Mouse (Mus musculus) embryonic facial prominence, embryonic 13.5 days (tissue): ENCODE measurements around the gene Chchd4. TPM values are rescaled to one million over a fixed set of nuclear protein-coding genes. Genes with fewer than 3 reads are reported as not detected.

ENCODE experiments used
- ATAC-seq: fragments of 200-750 bp; cut with Nextera tagmentation; 2 replicates; pipeline ENCODE4 v1.8.0; 2017; ENCODE audit warnings: low read depth; ENCODE audit not compliant: insufficient number of reproducible peaks, insufficient read depth, low FRiP score, low TSS enrichment
- H3K27ac ChIP-seq: fragments of 300-500 bp; sonication (generic); 2 replicates; pipeline ENCODE4 v1.5.1; 2015; ENCODE audit warnings: moderate library complexity, mild to moderate bottlenecking, inconsistent platforms
- H3K27me3 ChIP-seq: fragments of 300-500 bp; sonication (generic); 2 replicates; pipeline ENCODE4 v1.6.1; 2015; ENCODE audit warnings: mild to moderate bottlenecking, inconsistent platforms
- H3K36me3 ChIP-seq: fragments of 300-500 bp; sonication (generic); 2 replicates; pipeline ENCODE4 v1.6.1; 2015; ENCODE audit warnings: mild to moderate bottlenecking, inconsistent platforms
- H3K4me1 ChIP-seq: fragments of 300-500 bp; sonication (generic); 2 replicates; pipeline ENCODE4 v1.6.1; 2015; ENCODE audit warnings: inconsistent platforms
- H3K4me2 ChIP-seq: fragments of 300-500 bp; sonication (generic); 2 replicates; pipeline ENCODE4 v1.6.1; 2015; ENCODE audit warnings: moderate library complexity, mild to moderate bottlenecking, inconsistent platforms
- H3K4me3 ChIP-seq: fragments of 300-500 bp; sonication (generic); 2 replicates; pipeline ENCODE4 v1.5.1; 2015; ENCODE audit warnings: mild to moderate bottlenecking, inconsistent platforms
- H3K9ac ChIP-seq: fragments of 300-500 bp; sonication (generic); 2 replicates; pipeline ENCODE4 v1.6.1; 2015; ENCODE audit warnings: mild to moderate bottlenecking, inconsistent platforms
- H3K9me3 ChIP-seq: fragments of 300-500 bp; sonication (generic); 2 replicates; pipeline ENCODE4 v1.6.1; 2016; ENCODE audit warnings: inconsistent platforms
- WGBS: fragments of 180-500 bp; shearing (Covaris S2); methylation state at CpG from one replicate; pipeline ENCODE4 v1.1.7; 2015; ENCODE audit warnings: mixed read lengths; 5-methylcytosine and 5-hydroxymethylcytosine counted together
- polyA plus RNA-seq: library from polyadenylated mRNA; unstranded; fragments of >200 nt; fragmentation: Nextera tagmentation; extraction: Ambion mirVana; gene quantifications from 2 replicates; pipeline ENCODE4 v1.2.1, GENCODE M21; 2015

Gene Chchd4
- polyA plus RNA-seq, result 20.2 and 21.7 TPM in 2 replicates

DNA sequence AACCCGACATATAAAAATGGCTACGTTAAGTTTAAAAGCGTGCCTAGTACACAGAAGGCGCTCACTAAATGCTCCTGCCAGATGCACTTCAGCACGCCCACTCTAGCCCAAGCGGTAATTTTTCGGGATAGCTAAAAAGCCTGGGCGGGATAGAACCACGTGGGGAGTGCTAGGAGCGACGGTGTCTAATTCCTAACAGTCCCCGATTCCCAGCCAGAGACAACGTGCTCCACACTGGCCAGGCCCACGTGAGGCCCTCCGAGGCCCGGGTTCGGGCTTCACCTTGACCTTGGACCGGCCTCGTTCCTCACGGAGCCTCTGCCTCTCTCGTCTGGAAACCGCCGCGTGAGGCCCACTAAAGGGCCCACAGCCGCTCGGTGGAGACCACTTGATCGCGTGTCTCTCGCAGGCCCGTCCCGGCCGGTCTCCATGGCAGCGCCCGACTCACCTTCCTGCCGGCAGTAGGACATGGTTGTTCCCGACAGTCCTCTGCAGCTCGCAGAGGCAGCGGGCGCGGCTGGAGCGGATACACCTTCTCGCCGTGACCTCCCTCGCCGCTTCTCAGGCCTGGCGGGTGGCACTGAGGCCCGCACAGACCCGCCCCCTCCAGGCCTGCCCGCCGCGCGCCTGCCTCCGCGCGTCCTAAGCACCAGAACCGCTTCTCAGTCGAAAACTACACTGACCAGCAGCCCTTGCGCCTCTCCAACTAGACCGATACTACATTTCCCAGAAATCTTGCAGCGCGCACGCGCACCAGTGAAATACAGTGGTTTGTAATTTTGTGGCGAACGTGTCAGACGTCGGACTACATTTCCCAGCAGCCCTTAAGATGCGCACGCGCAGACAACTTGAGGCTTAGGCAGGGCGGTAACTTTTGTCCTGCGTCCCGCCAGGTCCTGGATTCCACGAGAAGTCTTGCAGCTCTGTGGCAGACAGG, at the start of gene Chchd4, which contains the start of gene Tmem43:
Gene Chchd4, minus strand, starts transcription at position 679 of the 937 bp plus-strand sequence.
Gene Tmem43, plus strand, starts transcription at position 836 of the 937 bp plus-strand sequence.
- Histone ChIP-seq H3K27ac (peak within 1 kb of the TSS; percentile 90), H3K27me3 (no peaks in the 10 kb centered on the region), H3K36me3 (peaks cover 18% of the 10 kb centered on the region), H3K9ac (peak within 1 kb of the TSS; percentile 87), H3K4me1 (peaks cover 27% of the 10 kb centered on the region), H3K9me3 (no peaks in the 10 kb centered on the region), H3K4me2 (peak within 1 kb of the TSS; percentile 65), H3K4me3 (peak within 1 kb of the TSS; percentile 82)
- WGBS, result under 1% methylated on average over 74 of the region's 74 CpGs
- peak; percentile 96 for ATAC-seq

DNA sequence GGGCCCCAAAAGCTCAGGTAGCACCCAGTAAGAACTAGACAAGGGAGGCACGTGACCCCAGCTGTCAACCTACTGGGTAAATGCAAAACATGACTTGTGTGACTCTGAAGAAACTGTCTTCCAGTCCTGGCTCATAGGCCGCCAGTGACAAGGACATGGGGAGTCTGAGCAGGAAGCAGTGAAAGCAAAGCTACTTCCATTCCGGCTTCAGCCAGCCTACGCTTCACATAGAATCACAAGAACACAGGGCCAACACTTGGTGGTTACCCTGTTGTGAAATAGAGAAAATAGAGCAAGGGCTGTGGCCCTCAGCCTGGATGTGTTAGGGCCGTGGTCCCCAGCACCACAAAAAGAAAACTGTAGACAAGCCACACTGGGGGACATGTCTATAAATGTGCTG, 49.5 kb upstream of the Chchd4 start:
- H3K27ac ChIP-seq, result no peak overlapping the region
- H3K4me2 ChIP-seq, result no peak overlapping the region
- WGBS, result 93% methylated on average over 5 of the region's 5 CpGs
- no peak overlapping the region for H3K4me3 ChIP-seq
- no peaks in the 10 kb centered on the region for H3K27me3 ChIP-seq
- peaks cover 73% of the 10 kb centered on the region for H3K36me3 ChIP-seq
- H3K4me1 ChIP-seq, result no peaks in the 10 kb centered on the region
- no peaks in the 10 kb centered on the region for H3K9me3 ChIP-seq
- no peak overlapping the region for H3K9ac ChIP-seq
- no peak for ATAC-seq

DNA sequence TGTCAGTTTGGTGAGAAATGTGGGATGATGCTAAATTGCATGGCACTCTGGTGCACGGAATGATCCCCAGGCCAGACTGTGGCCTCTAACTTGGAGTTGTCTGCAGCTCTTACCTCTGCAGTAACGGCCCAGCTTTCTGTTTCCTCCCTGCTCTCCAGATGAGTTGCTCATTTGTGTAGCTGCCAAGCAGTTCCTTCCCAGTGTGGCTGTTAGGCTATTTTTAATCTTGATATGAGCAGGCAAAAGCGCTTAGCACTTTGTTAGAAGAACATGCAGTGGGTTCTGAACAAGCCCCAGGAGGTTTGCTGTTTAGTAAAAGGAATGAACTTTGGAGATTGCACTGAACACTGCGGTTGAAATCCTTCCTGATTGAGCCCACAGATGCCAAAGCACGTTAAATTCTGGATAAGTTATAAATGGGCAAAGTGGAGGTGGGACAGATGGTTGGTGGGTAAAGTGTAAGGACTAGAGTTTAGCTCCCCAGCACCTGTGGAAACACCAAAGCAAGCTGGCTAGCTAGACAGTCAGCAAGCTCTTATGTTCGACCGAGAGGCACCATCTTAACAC, 45.2 kb upstream of the Chchd4 start:
- H3K27me3 ChIP-seq, result no peaks in the 10 kb centered on the region
- peak overlapping the region; percentile 27; the same call in 1 of the 2 replicates for H3K9ac ChIP-seq
- 87% methylated on average over 7 of the region's 7 CpGs for WGBS
- no peak overlapping the region for H3K4me2 ChIP-seq
- peaks cover 60% of the 10 kb centered on the region for H3K36me3 ChIP-seq
- H3K9me3 ChIP-seq, result no peaks in the 10 kb centered on the region
- no peak for ATAC-seq
- H3K4me1 ChIP-seq, result peaks cover 22% of the 10 kb centered on the region
- H3K27ac ChIP-seq, result no peak overlapping the region
- H3K4me3 ChIP-seq, result no peak overlapping the region

DNA sequence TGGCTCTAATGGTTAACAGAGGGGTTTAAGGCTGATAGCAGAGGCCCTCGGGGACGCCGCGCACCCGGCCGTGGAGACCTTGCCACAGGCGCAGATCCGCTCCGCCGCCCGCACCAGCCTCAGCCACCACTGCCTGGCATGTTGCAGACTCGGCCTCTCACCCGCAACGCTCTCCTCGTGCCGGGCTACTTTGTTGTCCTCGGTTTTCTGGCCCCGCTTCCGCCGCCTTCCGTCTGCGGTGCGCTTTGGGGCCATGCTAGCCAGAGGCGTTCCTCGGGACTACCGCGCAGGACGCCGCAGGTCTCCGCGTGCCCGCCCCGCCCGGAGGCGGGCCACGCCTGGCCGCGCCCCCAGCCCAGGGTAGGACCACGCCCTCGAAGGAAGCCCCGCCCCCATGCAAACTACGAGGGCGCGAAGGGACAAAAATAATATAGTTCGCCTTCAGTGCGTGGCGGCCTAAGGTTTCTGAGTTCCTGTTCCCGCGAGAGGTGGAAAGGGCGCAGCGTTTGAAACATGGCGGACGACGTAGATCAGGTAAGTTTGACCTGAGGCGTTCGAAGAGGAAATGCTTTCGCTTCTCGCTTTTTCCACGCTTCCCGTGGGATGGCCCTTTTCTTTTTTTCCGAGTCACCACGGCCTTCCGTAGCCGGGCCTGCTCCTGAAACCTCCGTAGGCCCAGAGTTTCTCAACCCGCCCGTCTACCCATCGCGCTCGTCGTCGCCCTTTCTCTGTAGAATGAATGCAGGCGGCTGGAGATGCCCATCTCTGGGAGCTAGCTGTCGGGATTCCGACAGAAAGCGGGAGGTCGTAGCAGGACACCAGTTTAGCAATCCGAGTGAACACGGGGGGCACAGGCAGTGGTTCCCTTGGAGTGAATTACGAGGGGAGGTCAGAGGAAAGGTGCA, 42.5 kb upstream of the Chchd4 start, which contains the start of the genes Xpc and Lsm3:
Gene Xpc, minus strand, starts transcription at position 344 of the 905 bp plus-strand sequence.
Gene Lsm3, plus strand, starts transcription at position 384 of the 905 bp plus-strand sequence.
- under 1% methylated on average over 80 of the region's 80 CpGs for WGBS
- no peaks in the 10 kb centered on the region for H3K9me3 ChIP-seq
- peaks cover 32% of the 10 kb centered on the region for H3K36me3 ChIP-seq
- peak within 1 kb of the TSS; percentile 87 for H3K4me3 ChIP-seq
- H3K27me3 ChIP-seq, result no peaks in the 10 kb centered on the region
- ATAC-seq, result peak; percentile 98
- peaks cover 22% of the 10 kb centered on the region for H3K4me1 ChIP-seq
- H3K27ac ChIP-seq, result peak within 1 kb of the TSS; percentile 80
- peak within 1 kb of the TSS; percentile 82 for H3K4me2 ChIP-seq
- peak within 1 kb of the TSS; percentile 95 for H3K9ac ChIP-seq

DNA sequence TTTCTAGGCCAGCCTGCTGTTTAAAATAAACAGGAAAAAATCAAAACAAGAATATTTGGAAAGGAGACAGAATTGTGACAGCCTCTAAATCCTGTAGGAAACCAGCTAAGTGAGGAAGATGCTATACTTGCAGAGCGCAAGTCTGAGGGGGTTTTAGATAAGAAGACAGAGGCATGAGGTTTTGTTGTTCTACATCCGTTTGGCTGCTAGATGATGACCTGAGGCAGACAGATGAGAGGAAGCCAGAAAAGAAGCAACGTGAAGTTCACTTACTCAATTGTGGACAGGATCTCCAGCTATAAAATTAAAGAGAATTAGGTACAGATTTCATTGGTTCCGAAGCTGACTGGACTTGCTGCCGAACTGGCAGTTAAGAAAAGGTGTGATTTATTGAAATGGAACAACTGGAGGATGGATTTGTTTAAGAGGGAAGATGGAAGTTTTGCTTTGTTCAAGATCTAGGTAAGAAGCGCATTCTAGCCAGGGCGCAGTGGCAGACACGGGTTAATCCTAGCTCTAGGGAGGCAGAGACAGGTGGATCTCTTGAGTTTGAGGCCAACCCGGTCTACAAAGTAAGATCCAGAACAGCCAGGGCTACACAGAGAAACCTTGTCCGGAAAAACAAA, 41.5 kb upstream of the Chchd4 start:
- H3K4me3 ChIP-seq, result peak overlapping the region; percentile 87
- ATAC-seq, result no peak
- peak overlapping the region; percentile 82 for H3K4me2 ChIP-seq
- peaks cover 27% of the 10 kb centered on the region for H3K36me3 ChIP-seq
- 22% methylated on average over 10 of the region's 10 CpGs for WGBS
- peak overlapping the region; percentile 51; the same call in 1 of the 2 replicates for H3K27ac ChIP-seq
- H3K9me3 ChIP-seq, result no peaks in the 10 kb centered on the region
- H3K27me3 ChIP-seq, result no peaks in the 10 kb centered on the region
- peak overlapping the region; percentile 95 for H3K9ac ChIP-seq
- peaks cover 22% of the 10 kb centered on the region for H3K4me1 ChIP-seq

DNA sequence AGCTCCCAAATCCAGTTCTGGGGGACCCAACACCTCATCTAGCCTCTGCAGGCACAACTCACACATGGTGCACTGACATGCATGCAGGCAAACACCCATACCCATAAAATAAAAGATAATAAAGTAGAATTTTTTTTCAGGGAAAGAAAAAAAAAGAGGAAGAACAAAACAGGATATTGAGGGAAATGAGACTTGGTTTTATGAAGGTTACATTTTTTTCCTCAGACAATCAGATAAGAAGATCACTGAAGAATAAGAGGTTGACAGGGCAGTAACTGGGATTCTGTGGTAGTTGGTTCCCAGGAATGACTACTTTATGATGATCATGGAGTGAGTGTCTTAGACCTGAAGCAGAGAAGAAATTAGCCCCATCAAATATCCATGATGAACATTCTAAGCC, 40.8 kb upstream of the Chchd4 start:
- H3K27me3 ChIP-seq, result no peaks in the 10 kb centered on the region
- no peak overlapping the region for H3K27ac ChIP-seq
- H3K9me3 ChIP-seq, result no peaks in the 10 kb centered on the region
- peaks cover 20% of the 10 kb centered on the region for H3K36me3 ChIP-seq
- peaks cover 22% of the 10 kb centered on the region for H3K4me1 ChIP-seq
- H3K9ac ChIP-seq, result peak overlapping the region; percentile 95
- H3K4me3 ChIP-seq, result no peak overlapping the region
- H3K4me2 ChIP-seq, result peak overlapping the region; percentile 82; the same call in 1 of the 2 replicates
- ATAC-seq, result no peak

DNA sequence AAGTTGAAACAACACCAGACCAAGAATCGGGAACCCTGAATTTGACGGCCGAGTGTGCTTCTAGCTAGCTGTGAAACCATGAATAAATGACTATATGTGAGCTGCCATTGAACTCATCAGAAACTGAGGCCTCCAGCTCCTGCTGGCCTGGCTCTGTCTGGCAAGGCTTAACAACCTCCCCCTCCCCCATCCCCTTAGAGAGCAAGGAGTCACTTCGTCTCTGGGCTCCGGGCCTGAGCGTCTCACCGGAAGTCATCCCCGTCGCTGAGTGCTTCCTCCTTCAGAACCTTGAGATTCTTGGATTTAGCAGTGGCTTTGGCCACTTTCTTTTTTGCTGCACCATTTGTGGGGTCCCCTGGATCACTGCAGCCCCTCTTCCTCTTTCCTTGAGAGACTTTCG, 36.9 kb upstream of the Chchd4 start:
- Histone ChIP-seq H3K27me3 (no peaks in the 10 kb centered on the region), H3K9me3 (no peaks in the 10 kb centered on the region), H3K9ac (no peak overlapping the region), H3K4me3 (no peak overlapping the region), H3K36me3 (peaks cover 40% of the 10 kb centered on the region), H3K4me2 (no peak overlapping the region), H3K27ac (no peak overlapping the region), H3K4me1 (peaks cover 10% of the 10 kb centered on the region)
- ATAC-seq, result no peak
- WGBS, result 76% methylated on average over 10 of the region's 10 CpGs

DNA sequence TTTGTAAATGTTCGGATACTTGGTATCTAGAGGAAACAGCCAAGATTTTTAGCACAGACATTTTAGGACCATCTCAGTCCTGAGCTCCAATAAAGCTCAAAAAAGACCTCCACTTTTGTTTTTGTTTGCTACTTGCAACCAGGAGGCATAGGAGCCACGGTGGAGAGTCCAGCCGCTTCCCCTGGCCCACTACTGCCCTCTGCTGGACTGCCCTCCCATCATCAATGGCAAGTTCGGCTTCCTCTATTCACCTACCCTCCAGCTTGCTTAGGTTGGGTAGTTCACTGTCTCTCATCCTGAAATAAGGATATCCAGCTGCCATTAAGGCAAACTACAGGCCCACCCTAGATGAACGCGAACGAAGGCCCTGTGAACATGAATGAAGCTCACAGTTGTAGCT, 36.0 kb upstream of the Chchd4 start:
- 46% methylated on average over 7 of the region's 7 CpGs for WGBS
- H3K36me3 ChIP-seq, result peaks cover 49% of the 10 kb centered on the region
- no peak for ATAC-seq

DNA sequence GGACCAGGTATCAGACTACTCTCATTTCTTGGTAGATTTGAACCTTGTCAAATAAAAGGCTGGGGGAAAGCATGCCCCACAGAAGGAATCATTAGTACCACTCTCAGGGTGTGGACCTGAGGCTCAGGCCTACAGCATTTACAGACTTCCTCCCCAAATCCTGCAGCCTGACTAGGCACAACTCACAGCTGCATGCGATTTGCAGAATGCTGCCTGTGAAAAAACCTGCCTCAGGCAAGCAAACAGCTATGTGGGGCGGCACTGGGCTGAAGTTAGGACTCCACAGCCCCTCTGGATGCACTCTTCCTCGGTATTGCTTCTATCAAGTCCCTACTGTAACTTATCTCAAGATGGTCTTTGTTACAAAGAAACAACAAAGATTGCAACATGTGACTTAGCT, 34.7 kb upstream of the Chchd4 start:
- Histone ChIP-seq H3K4me3 (no peak overlapping the region), H3K36me3 (peaks cover 62% of the 10 kb centered on the region), H3K4me1 (no peaks in the 10 kb centered on the region), H3K9ac (0 out of 2 replicates have a peak overlapping the region, but pooled peaks have one; percentile 21), H3K4me2 (no peak overlapping the region), H3K27ac (no peak overlapping the region; the same call in 1 of the 2 replicates), H3K27me3 (no peaks in the 10 kb centered on the region), H3K9me3 (no peaks in the 10 kb centered on the region)
- no peak for ATAC-seq
- 41% methylated on average over 3 of the region's 3 CpGs for WGBS

More for the DNA sequence above, 36.0 kb upstream of the Chchd4 start:
- no peak overlapping the region for H3K9ac ChIP-seq
- no peak overlapping the region for H3K4me3 ChIP-seq
- no peaks in the 10 kb centered on the region for H3K27me3 ChIP-seq
- H3K4me2 ChIP-seq, result no peak overlapping the region
- H3K4me1 ChIP-seq, result peaks cover 1% of the 10 kb centered on the region; the same call in 1 of the 2 replicates
- H3K27ac ChIP-seq, result no peak overlapping the region
- no peaks in the 10 kb centered on the region for H3K9me3 ChIP-seq

DNA sequence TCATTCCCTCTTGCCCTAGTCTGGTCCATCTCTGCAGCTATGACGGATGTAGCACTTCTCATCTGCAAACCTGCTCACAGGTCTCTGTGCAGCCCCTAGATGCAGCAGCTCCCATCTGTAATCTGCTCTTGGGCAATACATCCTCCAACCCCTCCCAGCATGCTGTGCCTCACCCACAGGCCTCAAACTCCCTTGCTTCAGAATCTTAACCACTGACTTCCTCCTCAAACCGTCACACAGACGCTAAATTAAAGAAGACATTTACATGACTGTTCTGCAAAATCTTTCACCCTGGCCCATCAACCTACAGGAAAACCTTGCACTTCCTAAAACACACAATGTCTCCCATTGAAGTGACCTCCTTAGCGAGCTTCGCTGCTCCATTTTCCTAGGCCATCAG, 32.7 kb upstream of the Chchd4 start:
- no peak for ATAC-seq
- no peaks in the 10 kb centered on the region for H3K27me3 ChIP-seq

More for the DNA sequence above, 32.7 kb upstream of the Chchd4 start:
- no peaks in the 10 kb centered on the region for H3K4me1 ChIP-seq
- no peak overlapping the region for H3K4me2 ChIP-seq
- H3K9me3 ChIP-seq, result no peaks in the 10 kb centered on the region
- H3K27ac ChIP-seq, result no peak overlapping the region
- 91% methylated on average over 5 of the region's 5 CpGs for WGBS
- H3K36me3 ChIP-seq, result peaks cover 82% of the 10 kb centered on the region
- H3K4me3 ChIP-seq, result no peak overlapping the region
- no peak overlapping the region for H3K9ac ChIP-seq
